In the genomic region with DNA sequence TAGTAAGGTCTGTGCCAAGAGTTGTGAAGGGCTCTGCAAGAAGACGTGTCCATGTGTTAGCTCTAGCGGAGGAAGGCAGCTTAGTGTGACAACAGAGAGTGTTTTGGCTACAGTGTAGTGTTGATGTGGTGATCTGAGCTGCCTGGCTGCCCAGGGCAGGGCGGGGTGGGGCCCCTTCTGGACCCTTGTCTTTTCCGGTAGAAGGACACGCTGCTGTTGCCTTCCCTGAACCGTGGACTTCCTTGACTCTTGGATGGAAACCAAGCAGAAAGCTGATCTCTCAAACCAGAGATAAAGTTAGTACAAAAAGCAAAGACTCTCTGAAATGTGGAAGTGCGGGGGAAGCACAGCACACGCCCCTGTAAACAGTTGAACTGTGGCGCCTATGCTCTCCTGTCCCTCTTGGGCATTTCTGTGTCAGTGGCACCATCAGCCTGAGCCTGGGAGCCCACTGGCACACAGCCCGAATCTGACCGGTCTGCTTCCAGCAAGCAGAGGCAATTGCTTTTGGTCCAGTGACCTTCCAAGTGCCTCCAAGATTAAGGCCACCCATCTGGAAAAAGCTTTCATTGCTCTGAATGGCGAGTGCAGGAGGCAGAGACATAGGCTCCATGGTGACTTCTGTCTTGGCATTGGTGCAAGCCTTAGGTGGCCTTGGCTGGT, we compare ENCODE assay signal across 7 mouse cellular contexts. TPM values are rescaled to one million over a fixed set of nuclear protein-coding genes. Genes with fewer than 3 reads are reported as not detected.
DNase-seq lines count a peak whose midpoint lies in the region; ATAC-seq and TF ChIP-seq lines count a peak whose summit lies in the region.

No protein-coding gene starts in this region.

- H3K9me3 ChIP-seq in heart, embryonic 15.5 days (replicated peaks): no peaks in the 10 kb centered on the region

- TF ChIP-seq POLR2A in spleen, adult 2 months (IDR thresholded peaks at IDR 0.05; ENCODE audit: low read depth, low read length): no peak

- peak; percentile 4 to 40 for DNase-seq in spleen, adult 2 months (ENCODE audit: low read depth in 1 of 2, low spot score in 2 of 2)
- no peak for DNase-seq in spleen, postnatal 4 days (ENCODE audit: low spot score in 2 of 2)
- DNase-seq in cerebellum, adult 9-10 months: peak; percentile 84
- DNase-seq in kidney, postnatal 4 days: peak; percentile 83 to 90
- peak; percentile 80 for DNase-seq in ovary, postnatal 36 days (ENCODE audit: low spot score)

- peaks cover 21% of the 10 kb centered on the region for H3K4me1 ChIP-seq in spleen, adult 2 months (ENCODE audit: control insufficient read depth, insufficient read depth, insufficient read length)
- H3K4me1 ChIP-seq in heart, embryonic 15.5 days (replicated peaks): peaks cover 10% of the 10 kb centered on the region

- peak; percentile 67; the same call in 1 of the 2 replicates for ATAC-seq in heart, embryonic 15.5 days (replicated peaks; ENCODE audit: insufficient number of reproducible peaks, insufficient read depth, low FRiP score, low read depth)
- ATAC-seq in inflammation-experienced regulatory T-cells, adult 6 months: no peak

- peak overlapping the region; percentile 38 for H3K4me2 ChIP-seq in heart, embryonic 15.5 days

- H3K27ac ChIP-seq in spleen, adult 2 months (ENCODE audit: insufficient read depth, low read length): peak overlapping the region; percentile 79
- H3K27ac ChIP-seq in heart, embryonic 15.5 days: no peak overlapping the region; the same call in 1 of the 2 replicates

- H3K36me3 ChIP-seq in spleen, adult 2 months (ENCODE audit: control insufficient read depth, insufficient read depth, low read length): no peaks in the 10 kb centered on the region
- no peaks in the 10 kb centered on the region for H3K36me3 ChIP-seq in heart, embryonic 15.5 days

- H3K27me3 ChIP-seq in spleen, adult 2 months (ENCODE audit: control insufficient read depth, insufficient read depth, low read length): no peaks in the 10 kb centered on the region
- no peaks in the 10 kb centered on the region for H3K27me3 ChIP-seq in heart, embryonic 15.5 days

- TF ChIP-seq CTCF in spleen, adult 2 months (IDR thresholded peaks at IDR 0.05; ENCODE audit: extremely low read depth, insufficient read depth, insufficient read length, insufficient replicate concordance): no peak

- H3K9ac ChIP-seq in heart, embryonic 15.5 days: no peak overlapping the region

- no peak overlapping the region for H3K4me3 ChIP-seq in spleen, adult 2 months (ENCODE audit: extremely low read depth, insufficient read depth, insufficient read length)
- no peak overlapping the region for H3K4me3 ChIP-seq in heart, embryonic 15.5 days

- WGBS in spleen, adult 2 months: 41% methylated on average over 12 of the region's 12 CpGs
- 36% methylated on average over 12 of the region's 12 CpGs for WGBS in heart, embryonic 15.5 days

RNA-seq across cellular contexts. Expression of a gene that starts 48.7 kb away (rescaled TPM):
- 23.5 and 29.8 TPM in 2 replicates for polyA plus RNA-seq in spleen, adult 2 months (2012; rRNA removed)
- 14.9 and 18.5 TPM in 2 replicates for polyA plus RNA-seq in heart, embryonic 15.5 days (2015; fragmentation: Nextera tagmentation; extraction: Ambion mirVana)
- polyA plus RNA-seq in inflammation-experienced regulatory T-cells, adult 6 months (2017; shearing (Covaris generic)): 100 to 1,000 TPM in 1 of 3 experiments, 10 to 100 TPM in 2; 87.6 to 120 (median 95.0) TPM

Comparison
In these comparisons a context has a peak if more than half of its experiments do, and no peak if none do; other contexts are left out.
1. DNase-seq: peak in spleen, adult 2 months (2 of 2), cerebellum, adult 9-10 months (single experiment), kidney, postnatal 4 days (2 of 2) and ovary, postnatal 36 days (single experiment); none in spleen, postnatal 4 days (0 of 2).